Mouse (Mus musculus): Measurements from ENCODE around the gene 4833420G17Rik. TPM values are rescaled to one million over a fixed set of nuclear protein-coding genes. Genes with fewer than 3 reads are reported as not detected.

The 4833420G17Rik gene
- total and polyA plus RNA-seq, 3 experiments: 26.0 to 39.1 (median 35.9) TPM

GRCm38 (mm10) chr13:119434359-119434758 lies 28.2 kb upstream of the 4833420G17Rik start:
- Histone ChIP-seq H3K4me1 (ENCODE audit: control insufficient read depth in 1 of 2, insufficient read depth in 2 of 2) (peaks cover 2 to 69% of the 10 kb centered on the region in 2 experiments; a peak in 3 of 4 replicates), H3K27ac (ENCODE audit: insufficient read depth, low read depth) (no peak overlapping the region), H3K36me3 (replicated peaks in 1 of 2; ENCODE audit: control insufficient read depth in 1 of 2, insufficient read depth in 1 of 2, low read length in 1 of 2) (peaks cover 5 to 59% of the 10 kb centered on the region in 2 experiments), H3K9ac (ENCODE audit: insufficient read depth, low read depth) (no peak overlapping the region), H3K9me3 (replicated peaks; ENCODE audit: low read length) (no peaks in the 10 kb centered on the region), H3K79me2 (replicated peaks; ENCODE audit: control insufficient read depth, extremely low read depth, insufficient read depth, poor library complexity, severe bottlenecking) (peaks cover 54% of the 10 kb centered on the region), H3K4me2 (ENCODE audit: insufficient read depth, low read depth, poor library complexity, severe bottlenecking) (no peak overlapping the region), H3K27me3 (replicated peaks) (no peaks in the 10 kb centered on the region), H3K4me3 (replicated peaks in 1 of 3; ENCODE audit: low read depth in 2 of 3, low read length in 2 of 3, poor library complexity in 1 of 3) (no peak overlapping the region)
- in situ Hi-C loops (cut with MboI; ENCODE audit: low pct_ligation_motif_present, low pct_unique_long_range_greater_than_20kb, low sequenced_read_pairs) (no loop called here), dilution Hi-C loops (cut with MboI; ENCODE audit: extremely low pct_ligation_motif_present, extremely low pct_unique_long_range_greater_than_20kb, low sequenced_read_pairs) (no loop called here)
- TF ChIP-seq ZMIZ1 (IDR thresholded peaks at IDR 0.05; ENCODE audit: low read depth, low read length): no peak
- TF ChIP-seq USF1 (IDR thresholded peaks at IDR 0.05; ENCODE audit: low read depth, low read length): no peak
- no peak for TF ChIP-seq MXI1 (IDR thresholded peaks at IDR 0.05; ENCODE audit: low read depth, low read length)
- no peak for TF ChIP-seq SIN3A (IDR thresholded peaks at IDR 0.05; ENCODE audit: low read length)
- no peak for TF ChIP-seq BHLHE40 (IDR thresholded peaks at IDR 0.05; ENCODE audit: low read depth, low read length)
- TF ChIP-seq MYC (IDR thresholded peaks at IDR 0.05; ENCODE audit: low read depth, low read length): no peak
- TF ChIP-seq IRF4 (IDR thresholded peaks at IDR 0.05; ENCODE audit: low read depth, low read length): no peak
- no peak for TF ChIP-seq ZNF384 (IDR thresholded peaks at IDR 0.05; ENCODE audit: low read depth, low read length)
- TF ChIP-seq MEF2A (IDR thresholded peaks at IDR 0.05; ENCODE audit: borderline replicate concordance, low read depth, low read length): no peak
- no peak for TF ChIP-seq POLR2AphosphoS2 (IDR thresholded peaks at IDR 0.05; ENCODE audit: low read depth, low read length)
- no peak for TF ChIP-seq RCOR1 (conservative IDR thresholded peaks at IDR 0.05; ENCODE audit: low read depth, low read length)
- no peak for TF ChIP-seq CHD2 (IDR thresholded peaks at IDR 0.05; ENCODE audit: low read length)
- no peak for TF ChIP-seq NRF1 (IDR thresholded peaks at IDR 0.05; ENCODE audit: low read depth, low read length)
- no peak for TF ChIP-seq NELFE (IDR thresholded peaks at IDR 0.05; ENCODE audit: low read depth, low read length)
- TF ChIP-seq JUND (conservative IDR thresholded peaks at IDR 0.05; ENCODE audit: low read depth, low read length): no peak
- no peak for TF ChIP-seq UBTF (IDR thresholded peaks at IDR 0.05; ENCODE audit: low read depth, low read length)
- TF ChIP-seq MAZ (IDR thresholded peaks at IDR 0.05; ENCODE audit: low read depth, low read length): no peak
- TF ChIP-seq CHD1 (IDR thresholded peaks at IDR 0.05; ENCODE audit: low read depth, low read length): no peak
- no peak for DNase-seq (ENCODE audit: extremely low read depth)

- TF ChIP-seq CHD1 (IDR thresholded peaks at IDR 0.05; ENCODE audit: low read depth, low read length) (no peak), ZKSCAN1 (IDR thresholded peaks at IDR 0.05; ENCODE audit: borderline replicate concordance, low read depth, low read length) (no peak), UBTF (IDR thresholded peaks at IDR 0.05; ENCODE audit: low read depth, low read length) (no peak), TBP (conservative IDR thresholded peaks at IDR 0.05; ENCODE audit: low read depth, low read length) (no peak), CHD2 (IDR thresholded peaks at IDR 0.05; ENCODE audit: low read length) (no peak), IRF4 (IDR thresholded peaks at IDR 0.05; ENCODE audit: low read depth, low read length) (no peak), SMC3 (IDR thresholded peaks at IDR 0.05; ENCODE audit: low read depth, low read length) (no peak), ELF1 (IDR thresholded peaks at IDR 0.05; ENCODE audit: low read depth, low read length) (no peak), JUND (conservative IDR thresholded peaks at IDR 0.05; ENCODE audit: low read depth, low read length) (no peak), POLR2A (IDR thresholded peaks at IDR 0.05; ENCODE audit: low read depth, low read length) (no peak), EP300 (IDR thresholded peaks at IDR 0.05; ENCODE audit: low read length) (no peak), TCF12 (IDR thresholded peaks at IDR 0.05; ENCODE audit: low read depth, low read length) (no peak), GABPA (IDR thresholded peaks at IDR 0.05; ENCODE audit: insufficient replicate concordance, low read depth, low read length) (no peak), KAT2A (IDR thresholded peaks at IDR 0.05; ENCODE audit: insufficient replicate concordance, low read length) (no peak), RAD21 (IDR thresholded peaks at IDR 0.05; ENCODE audit: low read depth, low read length) (no peak), MAZ (IDR thresholded peaks at IDR 0.05; ENCODE audit: low read depth, low read length) (no peak)
- dilution Hi-C loops (cut with MboI; ENCODE audit: extremely low pct_ligation_motif_present, extremely low pct_unique_long_range_greater_than_20kb, low sequenced_read_pairs) (no loop called here), in situ Hi-C loops (cut with MboI; ENCODE audit: low pct_ligation_motif_present, low pct_unique_long_range_greater_than_20kb, low sequenced_read_pairs) (no loop called here)
- no peaks in the 10 kb centered on the region for H3K9me3 ChIP-seq (replicated peaks; ENCODE audit: low read length)
- no peak overlapping the region for H3K4me2 ChIP-seq (ENCODE audit: insufficient read depth, low read depth, poor library complexity, severe bottlenecking)
- H3K36me3 ChIP-seq (replicated peaks in 1 of 2; ENCODE audit: control insufficient read depth in 1 of 2, insufficient read depth in 1 of 2, low read length in 1 of 2): peaks cover 33 to 72% of the 10 kb centered on the region in 2 experiments
- H3K9ac ChIP-seq (ENCODE audit: insufficient read depth, low read depth): no peak overlapping the region
- peaks cover 2% of the 10 kb centered on the region; the same call in 1 of the 2 replicates for H3K79me2 ChIP-seq (replicated peaks; ENCODE audit: control insufficient read depth, extremely low read depth, insufficient read depth, poor library complexity, severe bottlenecking)
- H3K27me3 ChIP-seq (replicated peaks): no peaks in the 10 kb centered on the region
- H3K27ac ChIP-seq (ENCODE audit: insufficient read depth, low read depth): no peak overlapping the region
- no peak for DNase-seq (ENCODE audit: extremely low read depth)
- peaks cover 0 to 13% of the 10 kb centered on the region in 2 experiments; a peak in 3 of 4 replicates for H3K4me1 ChIP-seq (ENCODE audit: control insufficient read depth in 1 of 2, insufficient read depth in 2 of 2)
- H3K4me3 ChIP-seq (replicated peaks in 1 of 3; ENCODE audit: low read depth in 2 of 3, low read length in 2 of 3, poor library complexity in 1 of 3): no peak overlapping the region
Observed at GRCm38 (mm10) chr13:119442244-119442643, 20.3 kb upstream of the 4833420G17Rik start.
